Mouse (Mus musculus) stomach, postnatal 0 days (tissue): ENCODE data around the gene Gm21149.
"Not testable (repeated sequence)": the region's sequence is repeated elsewhere in the genome, so short reads cannot be mapped to it uniquely, and the experiment has no call there.

ENCODE experiments used
- CTCF ChIP-seq: IDR thresholded peaks from 2 replicates; pipeline ENCODE4 v1.5.1; 2016; ENCODE audit warnings: antibody characterized with exemption, low read depth, mild to moderate bottlenecking, moderate library complexity
- EP300 ChIP-seq: optimal IDR thresholded peaks from 2 replicates; pipeline ENCODE3; 2016; ENCODE audit warnings: antibody characterized with exemption

- not testable (repeated sequence) for TF ChIP-seq EP300
- TF ChIP-seq CTCF: peak; percentile 50
Observed at GRCm38 (mm10) chr5:15508460-15509451, 32.4 kb upstream of the Gm21149 start.
